Mouse (Mus musculus) stomach, embryonic 14.5 days (tissue): ENCODE measurements around the gene Pisd. TPM values are rescaled to one million over a fixed set of nuclear protein-coding genes. Genes with fewer than 3 reads are reported as not detected.
"Not testable (repeated sequence)": the region's sequence is repeated elsewhere in the genome, so short reads cannot be mapped to it uniquely, and the experiment has no call there.

Experiments
- ATAC-seq: fragments of 200-750 bp; cut with Nextera tagmentation; 2 replicates; pipeline ENCODE4 v1.8.0; 2017; ENCODE audit warnings: low read depth, moderate TSS enrichment; ENCODE audit not compliant: insufficient number of reproducible peaks, insufficient read depth, low FRiP score
- H3K27ac ChIP-seq: fragments of 300-500 bp; sonication (generic); 2 replicates; pipeline ENCODE4 v1.5.1; 2014; ENCODE audit warnings: mild to moderate bottlenecking, low read length, moderate library complexity, mixed read lengths
- H3K27me3 ChIP-seq: fragments of 300-500 bp; sonication (generic); 2 replicates; pipeline ENCODE4 v1.6.1; 2014; ENCODE audit warnings: low read length, control low read depth, mixed read lengths; ENCODE audit not compliant: control insufficient read depth, insufficient read depth
- H3K36me3 ChIP-seq: fragments of 300-500 bp; sonication (generic); 2 replicates; pipeline ENCODE4 v1.6.1; 2014; ENCODE audit warnings: mild to moderate bottlenecking, control low read depth, low read length, moderate library complexity, mixed read lengths; ENCODE audit not compliant: control insufficient read depth, insufficient read depth
- H3K4me1 ChIP-seq: fragments of 300-500 bp; sonication (generic); 2 replicates; pipeline ENCODE4 v1.6.1; 2014; ENCODE audit warnings: low read length, control low read depth, mixed read lengths; ENCODE audit not compliant: control insufficient read depth, insufficient read depth
- H3K4me2 ChIP-seq: fragments of 300-500 bp; sonication (generic); replicated peaks from 2 replicates; pipeline ENCODE4 v1.6.1; 2014; ENCODE audit warnings: low read depth, low read length, control low read depth
- H3K4me3 ChIP-seq: fragments of 300-500 bp; sonication (generic); 2 replicates; pipeline ENCODE4 v1.5.1; 2014; ENCODE audit warnings: low read depth, low read length, control low read depth
- H3K9ac ChIP-seq: fragments of 300-500 bp; sonication (generic); replicated peaks from 2 replicates; pipeline ENCODE4 v1.6.1; 2014; ENCODE audit warnings: low read depth, mild to moderate bottlenecking, control low read depth, low read length, moderate library complexity, mixed read lengths
- H3K9me3 ChIP-seq: fragments of 300-500 bp; sonication (generic); 2 replicates; pipeline ENCODE4 v1.6.1; 2016; ENCODE audit warnings: low read depth, low read length, control low read depth; ENCODE audit not compliant: control insufficient read depth
- WGBS: fragments of 180-500 bp; shearing (Covaris S2); extraction: QIAGEN DNeasy Blood & Tissue Kit; methylation state at CpG from one replicate; pipeline ENCODE4 v1.1.7; 2014; 5-methylcytosine and 5-hydroxymethylcytosine counted together
- polyA plus RNA-seq: library from polyadenylated mRNA; unstranded; fragments of >200 nt; fragmentation: Nextera tagmentation; extraction: Ambion mirVana; gene quantifications from 2 replicates; pipeline ENCODE4 v1.2.1, GENCODE M21; 2014

Pisd gene
- polyA plus RNA-seq, 1 experiment from 2014 or later = 78.7 TPM

DNA sequence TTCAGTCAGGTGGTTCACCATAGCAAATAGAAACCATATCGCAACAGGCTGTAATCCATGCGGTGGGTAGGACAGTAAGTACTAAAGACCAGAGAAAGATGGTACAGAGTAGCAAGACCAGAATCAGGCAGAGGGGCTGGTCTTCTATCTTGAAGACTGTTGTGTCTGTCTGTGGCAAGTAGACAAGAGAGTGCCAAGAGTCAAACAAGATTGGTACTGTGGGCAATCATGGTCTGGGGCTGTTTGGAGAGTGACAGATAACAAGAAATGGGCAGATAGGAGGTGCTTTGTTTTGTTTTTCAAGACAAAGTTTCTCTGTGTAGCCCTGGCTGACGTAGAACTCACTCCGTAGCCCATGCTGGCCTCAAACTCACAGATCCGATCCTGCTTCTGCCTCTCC is 3.9 kb downstream of the Pisd start:
- ATAC-seq = no peak
- WGBS = 89% methylated on average over 5 of the region's 5 CpGs
- Histone ChIP-seq H3K4me3 (no peak overlapping the region), H3K9ac (no peak overlapping the region), H3K27ac (no peak overlapping the region), H3K36me3 (no peaks in the 10 kb centered on the region), H3K4me2 (no peak overlapping the region), H3K9me3 (no peaks in the 10 kb centered on the region), H3K4me1 (no peaks in the 10 kb centered on the region), H3K27me3 (no peaks in the 10 kb centered on the region)

DNA sequence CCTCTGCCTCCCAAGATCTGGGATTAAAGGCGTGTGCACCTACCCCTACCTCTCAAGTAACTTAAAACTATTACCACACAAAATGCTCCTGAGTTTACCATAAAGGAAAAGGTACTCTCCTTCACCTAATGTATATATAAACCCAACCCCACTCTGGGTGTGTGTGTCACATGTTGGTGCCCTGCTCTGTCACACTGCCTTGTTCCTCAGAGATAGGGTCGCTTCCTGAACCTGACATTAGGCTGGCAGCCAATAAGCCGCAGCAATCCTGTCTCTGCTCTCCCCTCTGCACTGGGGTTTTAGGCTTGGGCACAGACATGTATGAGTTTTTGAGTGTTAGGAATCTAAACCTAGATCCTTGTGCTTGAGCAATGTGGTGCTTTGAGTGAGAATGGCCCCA is 7.3 kb downstream of the Pisd start:
- H3K36me3 ChIP-seq = no peaks in the 10 kb centered on the region; the same call in 1 of the 2 replicates
- 79% methylated on average over 3 of the region's 3 CpGs for WGBS
- no peak for ATAC-seq
- H3K4me2 ChIP-seq = no peak overlapping the region
- H3K4me3 ChIP-seq = no peak overlapping the region
- H3K4me1 ChIP-seq = no peaks in the 10 kb centered on the region
- no peaks in the 10 kb centered on the region for H3K9me3 ChIP-seq
- H3K27me3 ChIP-seq = no peaks in the 10 kb centered on the region
- no peak overlapping the region for H3K9ac ChIP-seq
- H3K27ac ChIP-seq = no peak overlapping the region

DNA sequence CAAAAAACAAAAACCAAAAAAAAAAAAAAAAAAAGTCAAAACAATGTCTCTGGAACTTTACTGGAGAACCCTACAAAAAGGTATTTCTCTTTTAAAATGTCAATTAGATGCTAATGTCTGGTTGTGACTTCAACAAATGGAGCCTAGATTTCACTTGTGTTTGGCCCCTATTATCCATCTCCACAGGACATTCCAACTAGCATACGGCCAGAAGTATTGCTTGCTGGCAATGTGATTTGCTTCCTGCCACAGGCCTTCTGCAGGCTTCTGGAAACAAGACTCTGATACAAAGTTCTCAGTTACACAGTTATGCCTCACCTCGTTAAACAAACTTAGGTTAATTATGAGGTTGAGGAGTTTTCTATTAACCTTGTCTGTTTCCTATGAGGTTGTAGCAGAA is 13.1 kb downstream of the Pisd start:
- H3K27ac ChIP-seq = no peak overlapping the region
- no peak overlapping the region for H3K4me3 ChIP-seq
- no peaks in the 10 kb centered on the region for H3K27me3 ChIP-seq
- no peaks in the 10 kb centered on the region; the same call in 1 of the 2 replicates for H3K36me3 ChIP-seq
- no peaks in the 10 kb centered on the region for H3K9me3 ChIP-seq
- no peak overlapping the region for H3K9ac ChIP-seq
- H3K4me2 ChIP-seq = no peak overlapping the region
- no peaks in the 10 kb centered on the region for H3K4me1 ChIP-seq
- no peak for ATAC-seq
- 94% methylated on average over 2 of the region's 2 CpGs for WGBS

DNA sequence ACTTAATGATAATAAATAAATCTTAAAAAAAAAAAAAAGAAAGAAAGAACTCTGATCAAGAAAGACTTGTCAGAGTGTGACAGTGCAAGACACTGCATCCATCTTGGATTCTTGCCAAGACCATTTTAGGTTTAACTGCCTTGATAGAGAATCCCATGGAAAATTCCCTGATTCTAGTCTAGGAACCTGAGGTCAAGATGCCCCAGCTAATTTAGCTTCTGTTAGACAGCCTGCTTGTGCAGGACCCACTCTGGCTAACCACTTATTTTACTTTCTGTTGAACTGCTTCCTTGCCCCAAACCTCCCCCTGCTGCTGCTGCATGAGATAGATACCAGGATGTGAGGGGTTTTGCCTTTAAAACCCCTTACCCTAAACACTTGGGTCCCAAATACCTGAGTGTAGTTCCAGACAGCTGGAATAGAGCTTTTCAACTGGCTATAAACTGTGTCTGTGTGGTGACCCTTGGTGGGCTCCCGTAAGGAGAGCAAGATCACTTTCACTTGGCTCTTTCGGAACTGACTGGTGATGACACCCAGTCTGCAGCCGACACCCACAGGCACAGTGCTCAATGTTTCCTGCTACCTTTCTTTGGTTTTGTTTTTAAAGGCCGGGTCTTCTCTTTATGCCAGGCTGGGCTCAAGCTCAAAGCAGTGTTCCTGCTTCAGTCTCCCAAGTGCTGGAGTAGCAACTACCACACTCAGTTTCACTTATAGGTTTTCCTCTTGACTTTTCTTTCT is 17.6 kb downstream of the Pisd start:
- Histone ChIP-seq H3K27me3 (no peaks in the 10 kb centered on the region), H3K27ac (no peak overlapping the region), H3K9me3 (no peaks in the 10 kb centered on the region), H3K4me3 (no peak overlapping the region), H3K4me1 (no peaks in the 10 kb centered on the region), H3K36me3 (peaks cover 8% of the 10 kb centered on the region; the same call in 1 of the 2 replicates), H3K9ac (no peak overlapping the region), H3K4me2 (no peak overlapping the region)
- ATAC-seq = no peak
- 89% methylated on average over 4 of the region's 4 CpGs for whole genome bisulfite sequencing

DNA sequence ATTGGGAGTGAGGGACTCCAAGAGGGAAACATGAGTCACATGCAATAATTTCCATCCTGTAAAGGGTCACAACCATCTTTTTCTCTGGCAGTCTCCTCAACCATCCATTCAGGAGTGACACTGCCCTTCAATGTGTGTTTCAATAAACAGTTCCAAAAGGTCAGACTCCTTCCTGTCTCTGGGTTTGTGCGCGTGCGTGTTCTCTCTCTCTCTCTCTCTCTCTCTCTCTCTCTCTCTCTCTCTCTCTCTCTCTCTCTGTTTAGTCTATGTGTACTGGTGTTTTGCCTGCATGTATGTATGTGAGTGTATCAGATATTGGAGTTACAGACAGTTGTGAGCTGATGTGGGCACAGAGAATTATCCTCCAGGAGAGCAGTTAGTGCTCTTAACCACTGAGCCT is 18.4 kb downstream of the Pisd start:
- 38% methylated on average over 3 of the region's 3 CpGs for WGBS
- H3K4me2 ChIP-seq = no peak overlapping the region
- H3K36me3 ChIP-seq = peaks cover 8% of the 10 kb centered on the region; the same call in 1 of the 2 replicates
- H3K27ac ChIP-seq = no peak overlapping the region
- H3K9me3 ChIP-seq = no peaks in the 10 kb centered on the region
- H3K4me1 ChIP-seq = no peaks in the 10 kb centered on the region
- no peak overlapping the region for H3K4me3 ChIP-seq
- no peak overlapping the region for H3K9ac ChIP-seq
- no peak for ATAC-seq
- H3K27me3 ChIP-seq = no peaks in the 10 kb centered on the region

DNA sequence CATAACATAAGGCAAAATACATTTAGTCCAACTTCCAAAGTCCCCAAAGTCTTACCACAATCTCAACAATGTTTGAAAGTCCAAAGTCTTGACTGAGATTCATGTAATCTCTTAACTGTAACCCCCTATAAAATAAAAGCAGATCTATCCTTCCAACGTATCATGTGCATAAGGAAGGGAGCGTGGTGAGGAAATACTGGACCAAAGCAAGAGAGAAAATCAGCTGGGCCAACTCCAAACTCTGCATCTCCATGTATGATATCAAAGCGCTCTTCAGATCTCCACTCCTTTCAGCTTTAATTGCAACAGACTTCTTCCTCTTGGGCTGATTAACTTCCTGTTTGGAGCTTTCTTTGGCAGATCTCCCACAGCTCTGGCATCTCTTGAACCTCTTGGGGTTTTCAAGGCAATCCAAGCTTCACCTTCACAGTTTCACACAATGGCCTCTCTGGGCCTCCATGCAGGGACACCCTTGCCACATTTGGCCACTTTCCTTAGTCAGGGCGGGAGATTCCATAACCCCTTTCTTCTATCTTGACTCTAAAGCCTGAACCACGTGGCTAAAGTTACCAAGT is 23.8 kb downstream of the Pisd start:
- WGBS = 91% methylated on average over 5 of the region's 5 CpGs
- no peak overlapping the region for H3K27ac ChIP-seq
- no peak for ATAC-seq

DNA sequence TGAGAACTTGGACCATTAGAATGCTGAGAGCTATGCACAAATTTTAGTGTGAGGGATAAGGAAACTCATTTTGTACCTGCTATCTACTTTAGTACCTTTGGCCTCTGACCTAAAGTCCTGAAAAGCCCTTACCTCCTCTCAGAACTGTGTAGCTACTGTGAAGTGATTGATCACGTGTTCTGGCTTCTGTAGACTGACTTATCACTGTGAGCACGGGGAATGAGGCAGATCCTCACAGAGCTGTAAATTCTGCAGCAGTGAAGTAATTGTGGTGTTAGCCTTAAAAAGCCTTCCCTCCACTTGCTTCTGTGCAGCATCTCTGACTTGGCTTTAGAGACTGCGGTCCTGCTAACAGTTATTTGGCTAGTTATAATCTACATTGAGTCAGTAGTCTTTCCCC is 24.7 kb downstream of the Pisd start:
- no peaks in the 10 kb centered on the region for H3K27me3 ChIP-seq

More for the DNA sequence above, 23.8 kb downstream of the Pisd start:
- H3K27me3 ChIP-seq = no peaks in the 10 kb centered on the region
- H3K9me3 ChIP-seq = no peaks in the 10 kb centered on the region
- no peak overlapping the region for H3K4me2 ChIP-seq
- no peak overlapping the region for H3K9ac ChIP-seq
- H3K36me3 ChIP-seq = peaks cover 8% of the 10 kb centered on the region; the same call in 1 of the 2 replicates
- H3K4me1 ChIP-seq = no peaks in the 10 kb centered on the region
- H3K4me3 ChIP-seq = no peak overlapping the region

DNA sequence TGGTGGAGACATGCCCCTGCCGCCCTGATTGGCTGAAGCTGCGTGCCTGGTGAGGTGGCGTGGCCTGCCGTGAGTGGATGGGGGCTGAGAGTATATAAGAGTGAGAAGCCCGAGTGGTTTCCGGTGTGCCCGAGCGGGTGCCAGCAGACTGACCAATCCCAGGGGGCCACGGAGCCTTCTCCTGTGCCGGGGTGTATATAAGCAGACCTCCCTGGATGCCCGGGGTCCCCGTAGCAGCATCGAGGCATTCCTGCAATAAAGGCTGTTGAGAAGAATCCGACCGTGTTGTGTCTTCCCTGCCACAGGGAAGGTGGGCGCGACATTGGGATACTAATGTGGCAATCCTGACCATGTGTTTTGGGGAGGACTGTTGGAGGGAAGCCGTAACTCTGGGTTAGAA is 25.1 kb downstream of the Pisd start:
- 94% methylated on average over 17 of the region's 18 CpGs for WGBS
- not testable (repeated sequence) for H3K9me3 ChIP-seq, H3K4me1 ChIP-seq, ATAC-seq, H3K36me3 ChIP-seq, H3K27me3 ChIP-seq, H3K4me2 ChIP-seq, H3K9ac ChIP-seq, H3K4me3 ChIP-seq, H3K27ac ChIP-seq

More for the DNA sequence above, 24.7 kb downstream of the Pisd start:
- Histone ChIP-seq H3K4me2 (no peak overlapping the region), H3K4me3 (no peak overlapping the region), H3K9me3 (no peaks in the 10 kb centered on the region), H3K9ac (no peak overlapping the region), H3K4me1 (no peaks in the 10 kb centered on the region), H3K27ac (no peak overlapping the region), H3K36me3 (peaks cover 8% of the 10 kb centered on the region; the same call in 1 of the 2 replicates)
- 68% methylated on average over 3 of the region's 3 CpGs for WGBS
- no peak for ATAC-seq
